Mouse (Mus musculus) limb, embryonic 14.5 days (tissue): Measurements from ENCODE around the gene Rpl29. TPM values are rescaled to one million over a fixed set of nuclear protein-coding genes. Genes with fewer than 3 reads are reported as not detected.

Experiments
- ATAC-seq: fragments of 200-750 bp; cut with Nextera tagmentation; 2 replicates; pipeline ENCODE4 v1.8.0; 2017; ENCODE audit warnings: low read depth, moderate number of reproducible peaks, moderate TSS enrichment; ENCODE audit not compliant: low FRiP score
- DNase-seq: peaks from one replicate; pipeline ENCODE4 v3.0.0-alpha.2; 2015; ENCODE audit warnings: low spot score
- H3K27ac ChIP-seq: fragments of 300-500 bp; sonication (generic); replicated peaks from 2 replicates; pipeline ENCODE4 v1.5.1; 2014; ENCODE audit warnings: low read depth, mild to moderate bottlenecking, low read length, moderate library complexity, mixed read lengths
- H3K27me3 ChIP-seq: fragments of 300-500 bp; sonication (generic); 2 replicates; pipeline ENCODE4 v1.6.1; 2014; ENCODE audit warnings: low read length, mixed read lengths; ENCODE audit not compliant: control insufficient read depth, insufficient read depth
- H3K36me3 ChIP-seq: fragments of 300-500 bp; sonication (generic); 2 replicates; pipeline ENCODE4 v1.6.1; 2014; ENCODE audit warnings: mild to moderate bottlenecking, low read length, moderate library complexity, mixed read lengths; ENCODE audit not compliant: control insufficient read depth, insufficient read depth
- H3K4me1 ChIP-seq: fragments of 300-500 bp; sonication (generic); 2 replicates; pipeline ENCODE4 v1.6.1; 2014; ENCODE audit warnings: antibody characterized with exemption, low read length, mixed read lengths; ENCODE audit not compliant: control insufficient read depth, insufficient read depth
- H3K4me2 ChIP-seq: fragments of 300-500 bp; sonication (generic); replicated peaks from 2 replicates; pipeline ENCODE4 v1.6.1; 2014; ENCODE audit warnings: low read depth, mild to moderate bottlenecking, low read length, moderate library complexity; ENCODE audit not compliant: severe bottlenecking
- H3K4me3 ChIP-seq: fragments of 300-500 bp; sonication (generic); replicated peaks from 2 replicates; pipeline ENCODE4 v1.5.1; 2014; ENCODE audit warnings: low read length
- H3K9ac ChIP-seq: fragments of 300-500 bp; sonication (generic); 2 replicates; pipeline ENCODE4 v1.6.1; 2014; ENCODE audit warnings: mild to moderate bottlenecking, low read depth, low read length, moderate library complexity; ENCODE audit not compliant: severe bottlenecking
- H3K9me3 ChIP-seq: fragments of 300-500 bp; sonication (generic); 2 replicates; pipeline ENCODE4 v1.6.1; 2016; ENCODE audit warnings: low read length; ENCODE audit not compliant: control insufficient read depth
- POLR2A ChIP-seq: fragments of 200-500 bp; IDR thresholded peaks from 2 replicates; pipeline ENCODE4 v1.8.0; 2012; ENCODE audit warnings: inconsistent platforms, mild to moderate bottlenecking, moderate library complexity, borderline replicate concordance; ENCODE audit not compliant: insufficient read depth, insufficient read length; ENCODE audit errors: extremely low read depth
- WGBS: fragments of 180-500 bp; shearing (Covaris S2); extraction: QIAGEN DNeasy Blood & Tissue Kit; methylation state at CpG from one replicate; pipeline ENCODE4 v1.1.7; 2014; 5-methylcytosine and 5-hydroxymethylcytosine counted together
- polyA plus RNA-seq, 2 experiments: library from polyadenylated mRNA; depleted of rRNA in 1 of 2; stranded (reverse) in 1 of 2; unstranded in 1 of 2; fragments of >200 nt; fragmentation: Nextera tagmentation in 1 of 2; extraction: Ambion mirVana in 1 of 2; gene quantifications; 2 replicates each; pipeline versions ENCODE4 v1.2.1 to v1.2.3; 2012 to 2014

Gene Rpl29
- polyA plus RNA-seq, 2 experiments: 1,047 to 1,180 TPM

DNA sequence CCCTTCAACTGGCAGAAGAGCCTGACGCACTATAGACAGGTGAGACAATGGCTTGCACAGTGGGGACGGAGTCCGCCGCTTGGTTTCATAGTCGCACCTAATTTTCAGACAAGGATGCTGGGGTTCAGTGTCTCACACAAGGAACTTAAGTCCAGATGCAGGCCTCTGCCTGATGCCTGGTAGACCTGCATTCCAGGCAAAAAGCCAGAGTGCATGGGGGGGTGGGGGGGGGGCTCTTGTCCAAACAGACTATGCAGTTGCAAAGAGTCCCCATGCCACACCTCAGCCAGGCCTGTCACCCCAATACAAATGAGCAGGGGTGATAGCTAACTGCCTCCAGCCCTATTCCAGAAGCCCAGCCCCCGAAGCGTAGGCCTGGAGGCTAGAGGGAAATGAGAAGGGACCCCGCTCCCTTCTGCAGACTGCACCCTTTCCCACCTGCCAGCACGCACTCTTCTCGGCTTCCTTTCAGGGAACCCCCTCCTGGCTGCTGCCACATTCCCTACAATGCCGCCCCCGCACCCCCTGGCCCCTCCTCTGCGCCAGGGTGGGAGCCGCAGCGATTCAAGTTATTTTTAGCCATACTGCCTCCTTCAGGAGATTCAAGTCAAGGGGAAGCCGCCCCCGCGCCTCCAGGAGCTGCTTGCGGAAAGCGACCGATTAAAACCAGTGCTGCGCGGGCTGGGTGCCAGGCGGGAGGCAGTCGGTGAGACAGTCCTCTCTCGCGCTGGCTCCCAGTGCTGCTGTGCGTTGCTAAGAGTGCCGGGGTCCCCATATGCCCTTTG is 11.2 kb upstream of the Rpl29 start:
- peak overlapping the region; percentile 51 for H3K4me2 ChIP-seq
- H3K36me3 ChIP-seq: no peaks in the 10 kb centered on the region
- H3K4me3 ChIP-seq: peak overlapping the region; percentile 18
- H3K9ac ChIP-seq: peak overlapping the region; percentile 25
- DNase-seq: peak; percentile 90
- peak; percentile 73 for ATAC-seq
- H3K9me3 ChIP-seq: no peaks in the 10 kb centered on the region
- peaks cover 43% of the 10 kb centered on the region for H3K4me1 ChIP-seq
- 0 out of 2 replicates have a peak, but pooled peaks have one; percentile 46 for TF ChIP-seq POLR2A
- no peaks in the 10 kb centered on the region for H3K27me3 ChIP-seq
- 14% methylated on average over 29 of the region's 29 CpGs for WGBS
- peak overlapping the region; percentile 53 for H3K27ac ChIP-seq

DNA sequence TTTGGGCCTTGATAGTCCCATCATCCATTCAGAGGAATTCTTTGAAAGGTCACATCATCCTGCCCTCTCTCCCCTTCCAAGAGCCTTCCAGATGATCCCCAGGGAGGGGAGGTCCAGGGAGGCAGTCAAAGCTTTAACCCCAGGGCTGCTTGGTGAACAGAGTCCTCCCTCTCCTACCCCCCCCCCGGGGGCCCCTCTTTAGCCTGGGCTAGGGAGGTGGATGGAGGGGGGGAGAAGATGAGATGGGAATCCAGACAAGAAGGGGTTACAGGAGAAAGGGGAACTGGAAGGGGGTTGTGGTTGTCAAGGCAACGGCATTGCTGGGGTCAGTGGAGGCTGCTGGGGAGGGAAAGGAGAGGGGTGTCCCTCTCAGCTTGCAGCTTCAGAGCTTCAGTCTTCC is 8.6 kb upstream of the Rpl29 start:
- no peak for TF ChIP-seq POLR2A
- 3% methylated on average over 2 of the region's 2 CpGs for WGBS
- 0 out of 2 replicates have a peak overlapping the region, but pooled peaks have one; percentile 14 for H3K4me2 ChIP-seq
- no peak overlapping the region for H3K9ac ChIP-seq
- peak overlapping the region; percentile 20; the same call in 1 of the 2 replicates for H3K27ac ChIP-seq
- H3K27me3 ChIP-seq: no peaks in the 10 kb centered on the region
- H3K4me3 ChIP-seq: no peak overlapping the region
- peak; percentile 58 for ATAC-seq
- H3K9me3 ChIP-seq: no peaks in the 10 kb centered on the region
- H3K36me3 ChIP-seq: no peaks in the 10 kb centered on the region
- peak; percentile 59 for DNase-seq
- peaks cover 43% of the 10 kb centered on the region for H3K4me1 ChIP-seq

DNA sequence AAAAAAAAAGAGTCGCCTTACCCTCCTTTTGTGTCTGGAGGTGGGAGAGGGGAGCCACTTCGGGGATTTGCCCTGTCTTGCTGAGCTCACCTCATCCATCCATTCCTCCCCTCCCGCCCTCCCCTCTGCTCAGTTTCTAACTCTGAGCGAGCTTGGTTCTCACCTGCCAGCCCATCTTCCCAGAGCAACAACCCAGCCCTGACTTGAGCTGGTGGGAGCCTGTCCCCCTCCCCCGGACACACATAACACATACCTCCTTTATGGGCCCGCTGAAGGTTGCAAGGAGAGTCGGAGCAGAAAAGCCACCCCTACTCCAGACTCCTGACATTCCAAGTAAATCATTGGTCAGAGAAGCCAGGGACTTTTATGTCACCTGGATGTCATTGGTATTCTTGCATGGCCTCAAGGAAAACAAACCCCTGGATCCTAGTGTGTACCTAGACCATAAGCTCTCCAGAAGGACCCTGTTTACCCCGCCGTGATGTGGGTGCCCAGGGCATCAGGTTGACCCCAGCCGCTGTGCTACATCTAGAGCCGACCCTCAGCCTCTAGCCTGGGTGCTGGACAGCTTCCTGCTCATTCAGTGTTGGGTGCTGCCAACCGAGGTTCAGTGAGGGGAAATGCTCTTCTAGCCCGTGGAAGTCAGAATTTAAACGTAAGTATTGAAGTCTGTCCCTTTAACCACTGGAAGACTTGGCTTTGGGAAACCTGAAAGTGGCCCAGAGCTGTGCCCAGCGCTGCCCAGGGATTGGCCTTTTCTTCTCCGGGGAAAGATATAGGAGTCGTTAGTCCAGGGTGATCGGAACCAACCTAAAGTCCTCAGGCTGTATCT is 8.0 kb upstream of the Rpl29 start:
- H3K4me1 ChIP-seq: peaks cover 43% of the 10 kb centered on the region
- no peak overlapping the region for H3K9ac ChIP-seq
- H3K27ac ChIP-seq: 0 out of 2 replicates have a peak overlapping the region, but pooled peaks have one; percentile 20
- H3K4me3 ChIP-seq: no peak overlapping the region
- H3K27me3 ChIP-seq: no peaks in the 10 kb centered on the region
- no peaks in the 10 kb centered on the region for H3K9me3 ChIP-seq
- no peaks in the 10 kb centered on the region for H3K36me3 ChIP-seq
- TF ChIP-seq POLR2A: no peak
- 13% methylated on average over 18 of the region's 18 CpGs for WGBS
- peak overlapping the region; percentile 33 for H3K4me2 ChIP-seq
- DNase-seq (no peak), ATAC-seq (peak; percentile 13; the same call in 1 of the 2 replicates)

GRCm38 (mm10) chr9:106421865-106422160 is 7.4 kb upstream of the Rpl29 start:
- Histone ChIP-seq H3K4me2 (peak overlapping the region; percentile 33), H3K4me1 (peaks cover 43% of the 10 kb centered on the region), H3K36me3 (no peaks in the 10 kb centered on the region), H3K9me3 (no peaks in the 10 kb centered on the region), H3K27me3 (no peaks in the 10 kb centered on the region), H3K4me3 (no peak overlapping the region), H3K27ac (no peak overlapping the region), H3K9ac (no peak overlapping the region)
- 0% methylated on average over 3 of the region's 3 CpGs for WGBS
- TF ChIP-seq POLR2A: no peak
- ATAC-seq (peak; percentile 69), DNase-seq (peak; percentile 93)

DNA sequence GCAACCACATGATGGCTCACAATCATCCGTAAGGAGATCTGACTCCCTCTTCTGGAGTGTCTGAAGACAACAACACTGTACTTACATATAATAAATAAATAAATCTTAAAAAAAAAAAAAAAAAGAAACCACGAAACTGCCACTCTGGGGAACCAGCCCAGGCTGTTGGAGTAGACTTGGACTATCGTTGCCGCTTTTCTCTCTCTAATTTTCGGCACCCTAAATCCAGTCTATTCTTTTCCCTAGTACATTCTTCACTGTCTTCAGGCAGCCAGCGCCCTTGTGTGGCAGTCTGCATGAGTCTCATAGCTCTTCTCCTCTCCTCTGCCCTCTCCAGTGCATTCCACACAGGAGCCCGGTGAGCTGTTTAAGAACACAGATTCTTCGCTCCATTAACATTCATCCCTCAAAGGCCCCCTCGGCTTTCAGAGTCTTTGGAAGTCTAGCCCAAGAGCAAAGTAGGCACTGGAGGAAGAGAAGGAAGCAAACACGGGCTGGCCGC is 484 bp upstream of the Rpl29 start:
- Histone ChIP-seq H3K4me3 (peak overlapping the region; percentile 91), H3K36me3 (peaks cover 33% of the 10 kb centered on the region), H3K4me1 (peaks cover 8% of the 10 kb centered on the region; the same call in 1 of the 2 replicates), H3K4me2 (peak overlapping the region; percentile 88), H3K9me3 (no peaks in the 10 kb centered on the region), H3K27me3 (no peaks in the 10 kb centered on the region), H3K9ac (peak overlapping the region; percentile 61), H3K27ac (peak overlapping the region; percentile 97)
- ATAC-seq (peak; percentile 60), DNase-seq (no peak)
- 14% methylated on average over 11 of the region's 11 CpGs for WGBS
- no peak for TF ChIP-seq POLR2A
